In the genomic region with DNA sequence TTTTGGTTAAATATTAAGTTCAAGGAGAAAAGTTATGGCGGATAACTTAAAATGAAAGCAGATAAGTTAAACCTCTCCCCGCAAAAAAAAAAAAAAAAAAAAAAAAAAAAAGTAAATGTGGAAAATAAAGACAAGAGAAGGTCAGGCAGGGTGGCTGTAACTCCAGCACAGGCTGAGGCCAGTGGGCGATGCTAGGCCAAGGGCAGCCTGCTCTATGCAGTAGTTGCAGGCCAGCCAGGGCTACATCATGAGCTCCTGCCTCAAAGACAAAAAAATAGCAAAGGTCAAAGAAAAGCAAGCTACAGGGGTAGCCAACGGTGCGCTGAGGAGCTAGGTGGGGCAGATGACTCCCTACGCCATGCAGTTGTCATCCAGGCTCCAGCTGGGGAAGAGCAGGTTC, we compare ENCODE assay signal across 33 mouse cellular contexts.
DNase-seq lines count a peak whose midpoint lies in the region; ATAC-seq and TF ChIP-seq lines count a peak whose summit lies in the region.
"Had no signal": no experiment of that assay in that cellular context is flagged by ENCODE, and none has a peak within 500 bp of the region (broad histone marks: within the 10 kb centered on the region; RNA-seq: fewer than 3 reads in every experiment).

No protein-coding gene starts in this region.

- 82% methylated on average over 6 of the region's 6 CpGs for WGBS in kidney, embryonic 15.5 days
- 77% methylated on average over 6 of the region's 6 CpGs for WGBS in stomach, embryonic 14.5 days
- 59% methylated on average over 6 of the region's 6 CpGs for WGBS in stomach, postnatal 0 days
- WGBS in small intestine, adult 2 months = 28% methylated on average over 6 of the region's 6 CpGs

- H3K4me1 ChIP-seq in kidney, embryonic 15.5 days = 0 out of 2 replicates have a peak, but pooled peaks cover 4% of the 10 kb centered on the region
- no peaks in the 10 kb centered on the region for H3K4me1 ChIP-seq in stomach, embryonic 14.5 days (ENCODE audit: control insufficient read depth, insufficient read depth, low read length)
- H3K4me1 ChIP-seq in stomach, postnatal 0 days (replicated peaks; ENCODE audit: control insufficient read depth, insufficient read depth) = no peaks in the 10 kb centered on the region
- H3K4me1 ChIP-seq in small intestine, adult 2 months (ENCODE audit: control insufficient read depth, insufficient read depth, insufficient read length, low read length) = peaks cover 10% of the 10 kb centered on the region
- H3K4me1 ChIP-seq: embryonic facial prominence, embryonic 13.5 days; forebrain, embryonic 10.5 days; hindbrain, embryonic 13.5 days; limb, embryonic 13.5 days; megakaryocyte, embryonic 14.5 days; midbrain, embryonic 12.5 days; neural tube, embryonic 12.5 days had no signal

- no peak overlapping the region for H3K9ac ChIP-seq in kidney, embryonic 15.5 days
- no peak overlapping the region for H3K9ac ChIP-seq in stomach, embryonic 14.5 days (replicated peaks; ENCODE audit: low read depth, low read length)
- no peak overlapping the region for H3K9ac ChIP-seq in stomach, postnatal 0 days (ENCODE audit: low read length)
- H3K9ac ChIP-seq: embryonic facial prominence, embryonic 13.5 days; hindbrain, embryonic 13.5 days; limb, embryonic 13.5 days; lung, embryonic 15.5 days; midbrain, embryonic 12.5 days; neural tube, embryonic 12.5 days had no signal

- TF ChIP-seq POLR2A in small intestine, adult 2 months (IDR thresholded peaks at IDR 0.05; ENCODE audit: low read depth, low read length) = no peak

- H3K4me3 ChIP-seq in kidney, embryonic 15.5 days (replicated peaks) = no peak overlapping the region
- H3K4me3 ChIP-seq in stomach, embryonic 14.5 days (ENCODE audit: low read depth, low read length) = no peak overlapping the region
- H3K4me3 ChIP-seq in stomach, postnatal 0 days (ENCODE audit: low read depth, low read length) = no peak overlapping the region
- H3K4me3 ChIP-seq in small intestine, adult 2 months (ENCODE audit: low read depth, low read length) = no peak overlapping the region
- H3K4me3 ChIP-seq: embryonic facial prominence, embryonic 13.5 days; forebrain, embryonic 10.5 days; gastrocnemius, adult 2 months; hindbrain, embryonic 13.5 days; left cerebral cortex, adult 2 months; limb, embryonic 13.5 days; lung, embryonic 15.5 days; megakaryocyte, embryonic 14.5 days; midbrain, embryonic 12.5 days; myocyte; neural tube, embryonic 12.5 days had no signal

- 0 out of 2 replicates have a peak overlapping the region, but pooled peaks have one; percentile 22 for H3K27ac ChIP-seq in kidney, embryonic 15.5 days
- no peak overlapping the region for H3K27ac ChIP-seq in stomach, embryonic 14.5 days (ENCODE audit: low read length)
- no peak overlapping the region for H3K27ac ChIP-seq in stomach, postnatal 0 days (replicated peaks)
- peak overlapping the region; percentile 57 for H3K27ac ChIP-seq in small intestine, adult 2 months (ENCODE audit: insufficient read depth, low read depth, low read length)
- H3K27ac ChIP-seq: embryonic facial prominence, embryonic 13.5 days; forebrain, embryonic 10.5 days; gastrocnemius, adult 2 months; hindbrain, embryonic 13.5 days; left cerebral cortex, adult 2 months; limb, embryonic 13.5 days; midbrain, embryonic 12.5 days; neural tube, embryonic 12.5 days had no signal

- no peak for TF ChIP-seq CTCF in stomach, postnatal 0 days (IDR thresholded peaks at IDR 0.05; ENCODE audit: low read depth)
- no peak for TF ChIP-seq CTCF in small intestine, adult 2 months (IDR thresholded peaks at IDR 0.05; ENCODE audit: extremely low read depth, insufficient read length, insufficient replicate concordance, low read depth, low read length)

- no peak overlapping the region for H3K4me2 ChIP-seq in kidney, embryonic 15.5 days
- no peak overlapping the region for H3K4me2 ChIP-seq in stomach, embryonic 14.5 days (replicated peaks; ENCODE audit: low read depth, low read length)
- H3K4me2 ChIP-seq in stomach, postnatal 0 days (replicated peaks; ENCODE audit: low read depth) = no peak overlapping the region
- H3K4me2 ChIP-seq: embryonic facial prominence, embryonic 13.5 days; heart, embryonic 11.5 days; hindbrain, embryonic 13.5 days; limb, embryonic 13.5 days; liver, embryonic 11.5 days; lung, embryonic 15.5 days; midbrain, embryonic 12.5 days; neural tube, embryonic 12.5 days had no signal

- H3K36me3 ChIP-seq in kidney, embryonic 15.5 days = no peaks in the 10 kb centered on the region
- no peaks in the 10 kb centered on the region for H3K36me3 ChIP-seq in stomach, embryonic 14.5 days (ENCODE audit: control insufficient read depth, insufficient read depth, low read length)
- no peaks in the 10 kb centered on the region for H3K36me3 ChIP-seq in stomach, postnatal 0 days (ENCODE audit: control insufficient read depth, insufficient read depth, low read length)
- H3K36me3 ChIP-seq in small intestine, adult 2 months (ENCODE audit: control insufficient read depth, insufficient read depth, low read length) = no peaks in the 10 kb centered on the region
- H3K36me3 ChIP-seq: embryonic facial prominence, embryonic 13.5 days; forebrain, embryonic 10.5 days; hindbrain, embryonic 13.5 days; limb, embryonic 13.5 days; lung, embryonic 15.5 days; midbrain, embryonic 12.5 days; neural tube, embryonic 12.5 days had no signal

- H3K9me3 ChIP-seq in kidney, embryonic 15.5 days (replicated peaks) = no peaks in the 10 kb centered on the region
- H3K9me3 ChIP-seq in stomach, embryonic 14.5 days (ENCODE audit: control insufficient read depth, low read depth, low read length) = no peaks in the 10 kb centered on the region
- H3K9me3 ChIP-seq in stomach, postnatal 0 days (ENCODE audit: control insufficient read depth, low read length) = no peaks in the 10 kb centered on the region
- H3K9me3 ChIP-seq: embryonic facial prominence, embryonic 13.5 days; forebrain, embryonic 10.5 days; hindbrain, embryonic 13.5 days; lung, embryonic 15.5 days; megakaryocyte, embryonic 14.5 days; midbrain, embryonic 12.5 days; neural tube, embryonic 12.5 days had no signal

- no peak for TF ChIP-seq EP300 in stomach, postnatal 0 days (optimal IDR thresholded peaks at IDR 0.05)

- no peak for DNase-seq in kidney, adult 8-10 months
- no peak for DNase-seq in stomach, postnatal 0 days (ENCODE audit: low spot score)
- DNase-seq in adrenal gland, adult 2 months = no peak
- no peak for DNase-seq in urinary bladder, adult 18-20 months (ENCODE audit: low spot score in 2 of 2)
- DNase-seq: adrenal gland, postnatal 36 days; cerebellum, adult 18-20 months; cerebellum, postnatal 10 days; gastrocnemius, adult 2 months; gastrocnemius, postnatal 36 days; heart, adult 18-20 months; heart, postnatal 36 days; lung, postnatal 4 days; right cerebral cortex, adult 18-20 months; right cerebral cortex, postnatal 4 days; thymus, adult 18-20 months; thymus, postnatal 25 days had no signal

- ATAC-seq in kidney, embryonic 15.5 days (replicated peaks; ENCODE audit: low FRiP score) = no peak
- peak; percentile 37; the same call in 1 of the 2 replicates for ATAC-seq in stomach, embryonic 14.5 days (ENCODE audit: insufficient number of reproducible peaks, insufficient read depth, low FRiP score, low read depth)
- no peak for ATAC-seq in stomach, postnatal 0 days (ENCODE audit: low FRiP score, low TSS enrichment)
- ATAC-seq: CD4-positive, CD25-positive, alpha-beta regulatory T cell, adult 4 months; forebrain, embryonic 16.5 days had no signal

- no peaks in the 10 kb centered on the region for H3K27me3 ChIP-seq in kidney, embryonic 15.5 days
- H3K27me3 ChIP-seq in stomach, embryonic 14.5 days (ENCODE audit: control insufficient read depth, insufficient read depth, low read length) = no peaks in the 10 kb centered on the region
- H3K27me3 ChIP-seq in stomach, postnatal 0 days (ENCODE audit: control insufficient read depth, insufficient read depth, low read length) = no peaks in the 10 kb centered on the region
- no peaks in the 10 kb centered on the region for H3K27me3 ChIP-seq in small intestine, adult 2 months (ENCODE audit: control insufficient read depth, insufficient read depth, low read length)
- H3K27me3 ChIP-seq: embryonic facial prominence, embryonic 13.5 days; hindbrain, embryonic 13.5 days; limb, embryonic 13.5 days; lung, embryonic 15.5 days; megakaryocyte, embryonic 14.5 days; midbrain, embryonic 12.5 days; neural tube, embryonic 12.5 days had no signal

Comparison
In these comparisons a context has a peak if more than half of its experiments do, and no peak if none do; other contexts are left out.
1. H3K27ac ChIP-seq: peak in kidney, embryonic 15.5 days (single experiment) and small intestine, adult 2 months (single experiment); none in stomach, embryonic 14.5 days (single experiment) and stomach, postnatal 0 days (single experiment).